Mouse (Mus musculus): ENCODE results near the gene Myo1e.

DNA sequence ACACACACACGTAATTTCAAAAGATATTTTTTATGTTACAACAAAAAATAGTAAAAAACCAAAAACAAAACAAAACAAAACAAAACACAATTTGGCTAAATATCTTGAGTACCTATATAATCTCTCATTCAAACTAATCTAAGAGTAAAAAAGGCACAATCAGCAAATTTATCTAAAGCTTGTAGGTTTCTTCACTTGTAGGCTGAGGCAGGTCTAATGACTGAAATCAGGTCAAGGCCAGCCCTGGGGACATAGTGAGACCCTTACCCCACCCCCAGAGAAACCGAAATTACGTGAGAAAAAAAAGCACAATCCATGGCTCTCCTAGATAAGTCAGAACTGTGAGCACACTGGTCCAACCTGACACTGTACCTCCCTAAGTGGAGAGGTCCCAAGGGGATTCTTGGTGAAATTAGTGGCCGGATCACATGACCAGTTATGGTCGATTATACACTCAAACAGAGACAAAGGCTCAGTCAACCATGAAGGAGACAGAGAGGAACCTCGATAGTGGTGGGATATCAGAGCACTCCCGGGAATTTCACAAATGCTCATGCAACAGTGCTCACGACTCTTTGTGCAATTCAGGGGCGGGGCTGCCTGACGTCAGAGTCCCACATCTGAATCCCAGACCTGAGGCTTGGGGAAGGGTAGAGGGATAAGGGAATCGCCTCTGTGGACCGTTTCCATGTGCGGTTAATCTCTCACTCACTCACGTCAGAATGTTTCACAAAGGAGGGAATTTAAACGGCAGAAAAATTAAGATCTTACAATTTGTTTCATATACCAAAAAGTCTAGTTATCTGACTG, 3.7 kb upstream of the Myo1e start:
- TF ChIP-seq CTCF (IDR thresholded peaks at IDR 0.05; ENCODE audit: borderline replicate concordance, extremely low read depth, insufficient read depth, insufficient read length) (no peak), POLR2A (IDR thresholded peaks at IDR 0.05; ENCODE audit: borderline replicate concordance, extremely low read depth, insufficient read depth, insufficient read length, poor library complexity, severe bottlenecking) (no peak)
